Mouse (Mus musculus) layer of hippocampus, postnatal 14 days (tissue): ENCODE measurements around the gene Uqcrc2. TPM values are rescaled to one million over a fixed set of nuclear protein-coding genes. Genes with fewer than 3 reads are reported as not detected.

Experiments
- DNase-seq, 2 experiments: peaks; one replicate each; pipeline ENCODE4 v3.0.0; 2021 to 2022; ENCODE audit warnings: low spot score in 2 of 2, mixed read lengths in 1 of 2
- long read RNA-seq, 2 experiments: library from polyadenylated mRNA; stranded (forward); transcript quantifications; one replicate each; pipeline ENCODE4 v2.0.0; 2021
- total RNA-seq, 2 experiments: library from RNA; stranded (reverse); gene quantifications; 2 replicates each; pipeline ENCODE4 v1.2.3; 2021

The Uqcrc2 gene
- 100 to 1,000 TPM; 256 to 257 TPM for total RNA-seq
- long read RNA-seq, experiment 1, transcript Uqcrc2-201 (14 exons, 1,896 nt), result major isoform, 241 of 261 reads
- long read RNA-seq, experiment 1, partial matches to known transcripts, result 6 of 261 reads
- long read RNA-seq, experiment 1, other reads (novel, unspliced or antisense), result 14 of 261 reads
- long read RNA-seq, experiment 2, transcript Uqcrc2-201 (14 exons, 1,896 nt), result major isoform, 260 of 283 reads
- long read RNA-seq, experiment 2, partial matches to known transcripts, result 10 of 283 reads
- long read RNA-seq, experiment 2, other reads (novel, unspliced or antisense), result 13 of 283 reads

- peak; percentile 78 to 85 for DNase-seq
Observed at GRCm38 (mm10) chr7:120634711-120635361, at the start of gene Uqcrc2. Gene Uqcrc2, plus strand, starts transcription at chr7:120635176.

- DNase-seq, result no peak
Observed at GRCm38 (mm10) chr7:120597203-120597743, 37.7 kb upstream of the Uqcrc2 start.

- DNase-seq, result peak; percentile 5 to 21
Observed at GRCm38 (mm10) chr7:120597744-120598243, 37.2 kb upstream of the Uqcrc2 start.

- no peak for DNase-seq
Observed at GRCm38 (mm10) chr7:120598355-120598754, 36.6 kb upstream of the Uqcrc2 start.

GRCm38 (mm10) chr7:120620075-120620771 is 14.8 kb upstream of the Uqcrc2 start:
- no peak for DNase-seq

- DNase-seq, result no peak
Observed at GRCm38 (mm10) chr7:120620841-120621240, 14.1 kb upstream of the Uqcrc2 start.

GRCm38 (mm10) chr7:120632518-120632917 is 2.5 kb upstream of the Uqcrc2 start:
- DNase-seq, result peak in 1 of 2 experiments; percentile 60

- no peak for DNase-seq
Observed at GRCm38 (mm10) chr7:120634301-120634700, 675 bp upstream of the Uqcrc2 start.

- DNase-seq, result no peak
Observed at GRCm38 (mm10) chr7:120635362-120635781, 396 bp downstream of the Uqcrc2 start.

GRCm38 (mm10) chr7:120635821-120636220 is 845 bp downstream of the Uqcrc2 start:
- no peak for DNase-seq

- DNase-seq, result no peak
Observed at GRCm38 (mm10) chr7:120643217-120643616, 8.2 kb downstream of the Uqcrc2 start.

- peak; percentile 32 to 62 for DNase-seq
Observed at GRCm38 (mm10) chr7:120647849-120648248, 12.9 kb downstream of the Uqcrc2 start.

- no peak for DNase-seq
Observed at GRCm38 (mm10) chr7:120662079-120662478, 27.1 kb downstream of the Uqcrc2 start.

- peak; percentile 71 to 79 for DNase-seq
Observed at GRCm38 (mm10) chr7:120670153-120670875, 35.3 kb downstream of the Uqcrc2 start, which contains the start of gene Pdzd9. Gene Pdzd9, minus strand, starts transcription at chr7:120670343.

GRCm38 (mm10) chr7:120671271-120671670 is 36.3 kb downstream of the Uqcrc2 start:
- no peak for DNase-seq

GRCm38 (mm10) chr7:120677001-120677643 is 42.1 kb downstream of the Uqcrc2 start, which contains the start of gene Mosmo:
Gene Mosmo, plus strand, starts transcription at chr7:120677618.
- DNase-seq, result peak; percentile 54 to 61

GRCm38 (mm10) chr7:120677764-120678531 is 43.0 kb downstream of the Uqcrc2 start:
- peak; percentile 19 to 22 for DNase-seq

- no peak for DNase-seq
Observed at GRCm38 (mm10) chr7:120679023-120679422, 44.0 kb downstream of the Uqcrc2 start.

GRCm38 (mm10) chr7:120682002-120682401 is 47.0 kb downstream of the Uqcrc2 start:
- DNase-seq, result no peak
